In genomic region chr4:119295134-119295453, GRCm38 (mm10) we compare ENCODE assay signal across 8 mouse cellular contexts. TPM values are rescaled to one million over a fixed set of nuclear protein-coding genes. Genes with fewer than 3 reads are reported as not detected.
DNase-seq lines count a peak whose midpoint lies in the region; ATAC-seq and TF ChIP-seq lines count a peak whose summit lies in the region.

No protein-coding gene starts in this region.

- no peak for DNase-seq in testis, postnatal 10 days (ENCODE audit: low spot score)
- peak; percentile 24 for DNase-seq in yolk sac, embryonic 10.5 days (ENCODE audit: low spot score)
- DNase-seq in urinary bladder, postnatal 25 days (ENCODE audit: low spot score) = no peak
- DNase-seq in urinary bladder, postnatal 14 days (ENCODE audit: low spot score) = no peak

- no peak for ATAC-seq in erythroblast, adult 5-6 weeks (replicated peaks; ENCODE audit: low FRiP score, poor library complexity, severe bottlenecking)
- ATAC-seq in liver, embryonic 12.5 days = no peak

- H3K4me2 ChIP-seq in liver, embryonic 12.5 days = peak overlapping the region; percentile 97

- H3K36me3 ChIP-seq in erythroblast, embryonic 14.5 days (ENCODE audit: control insufficient read depth) = peaks cover 21% of the 10 kb centered on the region
- no peaks in the 10 kb centered on the region for H3K36me3 ChIP-seq in testis, adult 2 months (ENCODE audit: control insufficient read depth, insufficient read depth, low read length)
- peaks cover 26% of the 10 kb centered on the region for H3K36me3 ChIP-seq in liver, embryonic 12.5 days

- no peaks in the 10 kb centered on the region for H3K27me3 ChIP-seq in erythroblast, embryonic 14.5 days (ENCODE audit: control insufficient read depth)
- H3K27me3 ChIP-seq in testis, adult 2 months (ENCODE audit: control insufficient read depth, insufficient read depth, low read length) = no peaks in the 10 kb centered on the region
- H3K27me3 ChIP-seq in liver, embryonic 12.5 days (replicated peaks) = no peaks in the 10 kb centered on the region

- H3K9me3 ChIP-seq in erythroblast, embryonic 14.5 days (ENCODE audit: control insufficient read depth, low read length) = no peaks in the 10 kb centered on the region
- H3K9me3 ChIP-seq in liver, embryonic 12.5 days (replicated peaks) = no peaks in the 10 kb centered on the region

- 5% methylated on average over 6 of the region's 6 CpGs for WGBS in liver, embryonic 12.5 days (ENCODE audit: insufficient replicate concordance)

- peak overlapping the region; percentile 89; the same call in 1 of the 2 replicates for H3K27ac ChIP-seq in testis, adult 2 months (ENCODE audit: control insufficient read depth, insufficient read depth, low read depth, low read length)
- peak overlapping the region; percentile 88 for H3K27ac ChIP-seq in liver, embryonic 12.5 days

- peak overlapping the region; percentile 85 for H3K4me3 ChIP-seq in erythroblast, embryonic 14.5 days (replicated peaks)
- peak overlapping the region; percentile 95 for H3K4me3 ChIP-seq in testis, adult 2 months (ENCODE audit: control insufficient read depth, low read depth, low read length)
- H3K4me3 ChIP-seq in liver, embryonic 12.5 days = peak overlapping the region; percentile 98

- TF ChIP-seq POLR2A in testis, adult 2 months (IDR thresholded peaks at IDR 0.05; ENCODE audit: control insufficient read depth, low read depth, low read length) = no peak

- TF ChIP-seq CTCF in testis, adult 2 months (IDR thresholded peaks at IDR 0.05; ENCODE audit: control insufficient read depth, insufficient read depth, insufficient replicate concordance, low read depth, low read length) = no peak

- H3K4me1 ChIP-seq in erythroblast, embryonic 14.5 days (ENCODE audit: control insufficient read depth) = peaks cover 44% of the 10 kb centered on the region
- H3K4me1 ChIP-seq in testis, adult 2 months (ENCODE audit: control insufficient read depth, insufficient read depth, low read length) = peaks cover 12% of the 10 kb centered on the region
- H3K4me1 ChIP-seq in liver, embryonic 12.5 days = peaks cover 37% of the 10 kb centered on the region

- peak overlapping the region; percentile 97 for H3K9ac ChIP-seq in liver, embryonic 12.5 days

RNA-seq across cellular contexts. Expression of gene Ybx1, which starts 0.7 kb away (rescaled TPM):
- polyA plus RNA-seq in erythroblast, embryonic 14.5 days (2012) = 29.9 and 36.6 TPM in 2 replicates
- 270 and 329 TPM in 2 replicates for total RNA-seq in erythroblast, adult 5-6 weeks (2015; ENCODE audit: low replicate concordance)
- total RNA-seq in erythroblast, adult 5-6 weeks (2017; ENCODE audit: low replicate concordance) = 221 and 268 TPM in 2 replicates
- 821 and 914 TPM in 2 replicates for polyA plus RNA-seq in testis, adult 2 months (2012; rRNA removed)
- polyA plus RNA-seq in liver, embryonic 12.5 days (2016; fragmentation: Nextera tagmentation; extraction: Ambion mirVana) = 699 and 700 TPM in 2 replicates

RNA-seq across cellular contexts. Expression of gene Ppih, which starts 25.3 kb away (rescaled TPM):
- 0.39 and 0.61 TPM in 2 replicates for polyA plus RNA-seq in erythroblast, embryonic 14.5 days (2012)
- 12.1 and 21.7 TPM in 2 replicates for total RNA-seq in erythroblast, adult 5-6 weeks (2015; ENCODE audit: low replicate concordance)
- 32.9 and 35.6 TPM in 2 replicates for total RNA-seq in erythroblast, adult 5-6 weeks (2017; ENCODE audit: low replicate concordance)
- 20.1 and 28.9 TPM in 2 replicates for polyA plus RNA-seq in testis, adult 2 months (2012; rRNA removed)
- polyA plus RNA-seq in liver, embryonic 12.5 days (2016; fragmentation: Nextera tagmentation; extraction: Ambion mirVana) = 88.1 and 93.4 TPM in 2 replicates

RNA-seq across cellular contexts. Expression of gene Cldn19, which starts 39.9 kb away (rescaled TPM):
- not detected in 2 replicates for polyA plus RNA-seq in erythroblast, embryonic 14.5 days (2012)
- total RNA-seq in erythroblast, adult 5-6 weeks (2015; ENCODE audit: low replicate concordance) = not detected in 2 replicates
- not detected in 2 replicates for total RNA-seq in erythroblast, adult 5-6 weeks (2017; ENCODE audit: low replicate concordance)
- not detected in 2 replicates for polyA plus RNA-seq in testis, adult 2 months (2012; rRNA removed)
- polyA plus RNA-seq in liver, embryonic 12.5 days (2016; fragmentation: Nextera tagmentation; extraction: Ambion mirVana) = not detected in 2 replicates

Comparison
In these comparisons a context has a peak if more than half of its experiments do, and no peak if none do; other contexts are left out.
1. RNA of gene Ybx1, which starts 0.7 kb away (polyA plus RNA-seq): 821 to 914 TPM in testis, adult 2 months and 699 to 700 TPM in liver, embryonic 12.5 days; 29.9 to 36.6 TPM in erythroblast, embryonic 14.5 days; every median in the first group is over 10 times any median in the second.
2. RNA of gene Ppih, which starts 25.3 kb away (polyA plus RNA-seq): 88.1 to 93.4 TPM in liver, embryonic 12.5 days and 20.1 to 28.9 TPM in testis, adult 2 months; 0.39 to 0.61 TPM in erythroblast, embryonic 14.5 days; every median in the first group is over 10 times any median in the second.
3. Peak in every context shown above with its lines, with median percentiles within 50 percentile points of each other: H3K4me3 ChIP-seq.